Mouse (Mus musculus): Measurements from ENCODE around the gene Gm5767. TPM values are rescaled to one million over a fixed set of nuclear protein-coding genes. Genes with fewer than 3 reads are reported as not detected.

Gm5767 gene
- not detected for total RNA-seq (2021)

DNA sequence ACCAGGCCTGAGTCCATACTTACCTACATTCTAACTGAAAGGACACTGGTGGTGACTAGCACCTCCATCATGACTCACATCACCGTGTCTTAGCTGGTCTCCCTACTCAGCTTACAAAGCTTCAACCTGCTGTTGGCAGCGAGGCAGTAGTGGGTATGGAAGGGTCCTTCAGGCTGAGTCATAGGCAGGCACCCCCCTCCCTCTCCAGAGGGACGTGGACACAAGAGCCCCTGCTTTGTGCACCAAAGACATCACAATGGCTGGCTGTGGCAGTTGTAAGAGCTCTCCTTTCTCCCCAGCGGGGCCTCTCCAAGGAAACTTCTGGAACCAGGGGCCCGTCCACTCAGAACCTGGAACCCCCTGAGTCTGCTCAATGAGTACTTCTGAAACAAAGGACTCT, at the start of gene Gm5767:
Gene Gm5767 (plus strand): TSS at position 301 of the 400 bp plus-strand sequence.
- DNase-seq (ENCODE audit: low spot score) = no peak
- intact Hi-C loops (cut with DNase I) = no loop called here

- DNase-seq (ENCODE audit: low spot score) = no peak
- intact Hi-C loops (cut with DNase I) = no loop called here
These were observed 49.1 kb upstream of the Gm5767 start for GRCm38 (mm10) chr16:8631428-8631827.

- intact Hi-C loops (cut with DNase I) = no loop called here
- DNase-seq (ENCODE audit: low spot score) = no peak
These were observed 43.7 kb upstream of the Gm5767 start for GRCm38 (mm10) chr16:8636867-8637216.

DNA sequence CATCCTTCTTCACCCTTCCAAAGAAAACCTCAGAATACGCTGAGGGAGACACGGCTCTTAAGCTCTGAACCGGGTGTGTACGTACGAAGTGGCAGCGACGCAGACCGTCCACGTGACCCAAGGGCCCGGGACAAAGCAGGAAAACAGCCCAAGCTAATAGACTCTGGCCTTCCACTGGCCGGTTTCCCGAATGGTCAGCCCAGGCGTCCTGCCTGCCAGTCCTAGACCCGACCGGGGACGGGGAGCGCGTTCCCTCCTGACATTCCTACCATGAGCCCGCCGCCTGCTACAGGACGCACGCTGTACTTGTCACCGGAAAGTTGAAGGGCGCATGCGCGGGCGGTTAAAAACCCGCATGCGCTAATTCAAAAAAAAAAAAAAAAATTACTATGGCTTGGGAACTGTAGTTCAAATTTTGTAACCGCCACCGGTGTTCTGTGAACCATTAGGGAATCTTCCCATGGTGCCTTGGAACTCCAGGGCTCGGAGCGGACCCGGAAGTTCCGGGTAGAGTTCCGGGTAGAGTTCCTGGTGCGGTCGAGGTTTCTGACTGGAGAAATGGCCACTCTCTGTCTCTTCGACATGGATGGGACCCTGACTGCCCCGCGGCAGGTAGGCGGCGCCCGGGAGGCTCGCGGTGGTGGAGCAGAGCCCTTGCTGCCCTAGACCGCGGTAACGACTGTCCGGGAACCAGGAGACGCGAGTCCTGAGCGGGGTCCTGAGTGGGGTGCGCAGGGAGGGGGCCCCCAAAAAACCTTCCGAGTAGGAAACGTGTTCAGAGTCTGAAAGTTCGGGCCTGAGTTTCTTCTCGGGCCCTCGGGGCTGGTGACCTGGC, 43.1 kb upstream of the Gm5767 start, which contains the start of the genes Pmm2 and Tmem186:
Gene Pmm2 (plus strand): TSS at position 458 of the 835 bp plus-strand sequence.
Gene Tmem186 (minus strand): TSS at position 496 of the 835 bp plus-strand sequence.
- intact Hi-C loops (cut with DNase I) = no loop called here

GRCm38 (mm10) chr16:8638131-8638530, 42.4 kb upstream of the Gm5767 start:
- intact Hi-C loops (cut with DNase I) = no loop called here
- no peak for DNase-seq (ENCODE audit: low spot score)

More for the DNA sequence above, 43.1 kb upstream of the Gm5767 start, which contains the start of the genes Pmm2 and Tmem186:
- peak; percentile 71 for DNase-seq (ENCODE audit: low spot score)

DNA sequence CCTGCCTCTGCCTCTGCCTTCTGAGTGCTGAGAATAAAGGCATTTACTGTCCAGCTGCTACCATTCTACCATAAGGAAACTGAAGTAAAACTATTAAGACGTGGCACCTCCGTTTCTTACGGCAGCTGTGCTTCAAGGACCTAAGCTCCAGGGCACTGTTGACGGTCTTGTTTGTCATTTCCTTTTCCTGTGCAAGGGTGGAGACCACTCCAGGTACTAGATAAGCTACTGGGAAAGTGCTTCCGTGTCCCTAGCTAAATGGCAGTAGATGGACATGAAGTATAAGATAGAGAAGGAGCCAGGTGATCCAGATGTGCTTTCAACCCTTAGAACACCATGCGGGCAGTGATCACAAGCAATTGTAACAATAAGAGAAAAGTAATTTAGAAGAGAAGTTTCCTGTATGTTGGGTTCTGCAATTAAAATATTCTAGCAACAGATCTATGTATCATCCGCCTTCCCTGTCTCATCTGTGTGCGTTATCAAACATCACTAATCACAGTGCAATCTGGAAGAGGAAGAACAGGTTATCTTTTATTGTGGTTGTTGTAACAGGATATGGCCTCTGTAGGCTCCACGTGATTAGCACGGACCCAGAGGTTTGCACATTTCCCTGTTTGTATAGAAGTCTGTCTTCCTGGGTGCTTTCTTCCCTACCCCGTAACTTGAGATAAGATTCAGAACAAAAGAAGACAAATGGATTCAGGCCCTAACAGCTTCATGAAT, 40.9 kb upstream of the Gm5767 start:
- intact Hi-C loops (cut with DNase I) = loop anchor here (10.0 kb wide), 2 partner anchors 145 to 225 kb away; no protein-coding TSS in a partner anchor
- no peak for DNase-seq (ENCODE audit: low spot score)

DNA sequence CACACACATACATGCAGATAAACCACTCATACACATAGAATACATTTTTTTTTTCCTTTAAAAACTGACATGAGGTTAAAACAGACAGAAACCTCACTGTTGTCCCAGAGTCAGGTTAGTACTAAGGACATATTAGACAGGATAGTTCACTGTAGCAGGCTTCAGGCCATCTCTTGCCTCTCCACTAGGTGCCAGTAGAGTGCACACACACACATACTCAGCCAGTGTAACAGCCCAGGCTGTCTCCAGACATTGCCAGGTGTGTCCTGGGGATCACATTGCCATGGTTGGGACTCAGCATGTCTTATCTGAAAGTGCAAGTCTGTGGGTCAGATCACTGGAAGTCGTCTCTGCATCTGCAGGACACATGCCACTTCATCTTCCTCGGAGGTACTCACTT, 36.7 kb upstream of the Gm5767 start:
- intact Hi-C loops (cut with DNase I) = loop anchor here (1.0 to 10.0 kb wide), 3 partner anchors 30 to 229 kb away; no protein-coding TSS in a partner anchor
- no peak for DNase-seq (ENCODE audit: low spot score)

DNA sequence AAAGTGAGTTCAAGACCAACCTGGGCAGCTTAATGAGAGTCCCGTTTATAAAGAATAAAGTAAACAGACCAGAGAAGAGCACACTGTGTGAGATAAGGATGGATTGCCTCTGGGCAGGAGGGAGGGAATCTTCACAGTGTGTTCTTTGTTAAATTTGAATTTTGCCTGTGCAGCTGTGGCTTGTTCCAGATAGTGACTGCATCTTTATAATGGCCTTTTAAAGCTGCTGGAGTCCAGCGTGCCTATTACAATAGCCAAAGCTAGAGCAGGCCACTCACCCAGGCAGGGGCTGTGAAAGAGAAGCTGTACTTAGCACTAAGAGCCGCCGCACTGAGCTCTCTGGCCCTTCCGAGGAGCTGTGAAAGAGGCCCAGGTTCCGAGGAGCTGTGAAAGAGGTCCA, 35.0 kb upstream of the Gm5767 start:
- DNase-seq (ENCODE audit: low spot score) = no peak
- intact Hi-C loops (cut with DNase I) = loop anchor here (10.0 kb wide), 2 partner anchors 151 to 231 kb away; no protein-coding TSS in a partner anchor

DNA sequence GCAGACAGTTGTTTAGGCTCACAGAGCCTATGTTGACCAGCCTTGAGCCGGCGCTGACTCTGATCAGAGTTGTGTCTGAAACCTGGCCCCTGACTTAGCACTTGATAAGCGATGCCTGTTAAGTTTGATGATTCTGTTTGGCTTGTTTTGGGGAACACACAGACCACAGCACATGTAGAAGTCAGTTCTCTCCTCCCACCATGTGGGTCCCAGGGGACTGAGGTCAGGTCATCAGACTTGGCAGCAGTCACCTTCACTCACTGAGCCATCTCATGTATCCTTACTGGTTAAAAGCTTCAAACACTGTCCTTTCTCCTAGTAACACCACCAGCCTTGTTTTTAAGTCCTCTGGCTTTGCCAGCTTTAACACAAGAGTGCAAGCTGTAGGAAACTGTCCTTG, 30.6 kb upstream of the Gm5767 start:
- DNase-seq (ENCODE audit: low spot score) = no peak
- intact Hi-C loops (cut with DNase I) = no loop called here

- intact Hi-C loops (cut with DNase I) = no loop called here
- DNase-seq (ENCODE audit: low spot score) = no peak
These were observed 25.5 kb upstream of the Gm5767 start for GRCm38 (mm10) chr16:8655108-8655507.

GRCm38 (mm10) chr16:8655599-8655998, 25.0 kb upstream of the Gm5767 start:
- DNase-seq (ENCODE audit: low spot score) = no peak
- intact Hi-C loops (cut with DNase I) = no loop called here

DNA sequence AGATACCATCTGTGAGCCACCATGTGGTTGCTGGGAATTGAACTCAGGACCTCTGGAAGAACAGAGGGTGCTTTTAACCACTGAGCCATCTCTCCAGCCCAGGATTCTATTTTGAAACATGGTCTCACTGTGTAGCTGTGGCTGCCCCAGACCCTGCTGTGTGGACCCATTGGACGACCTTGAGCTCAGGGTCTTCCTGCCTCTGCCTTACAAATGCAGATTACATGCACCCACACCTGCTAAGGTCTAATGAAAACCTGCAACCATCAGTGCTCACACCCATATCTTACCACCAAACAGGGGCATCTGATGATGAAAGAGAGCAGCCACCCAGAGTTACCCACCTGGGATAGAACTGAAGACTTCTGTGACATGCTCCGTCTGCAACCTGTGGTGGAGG, 24.3 kb upstream of the Gm5767 start:
- intact Hi-C loops (cut with DNase I) = no loop called here
- no peak for DNase-seq (ENCODE audit: low spot score)

DNA sequence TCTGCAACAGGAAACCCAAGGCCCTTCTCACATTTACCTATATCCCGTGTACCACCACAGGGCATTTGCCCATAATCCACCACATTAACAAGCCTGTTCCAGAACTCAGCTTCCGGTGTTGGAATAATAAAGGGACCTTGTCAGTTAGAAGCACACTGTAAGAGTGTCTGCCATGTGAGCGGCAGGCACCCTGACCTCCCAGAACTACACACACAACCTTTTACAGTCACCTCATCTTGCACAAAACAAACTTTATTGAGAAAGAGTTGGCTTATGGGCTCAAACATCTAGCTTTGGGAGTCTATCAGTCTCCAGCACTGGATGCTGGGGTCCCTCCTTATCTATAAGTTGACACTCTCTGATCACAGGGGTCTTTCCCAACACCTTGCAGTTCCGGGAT, 22.2 kb upstream of the Gm5767 start:
- no peak for DNase-seq (ENCODE audit: low spot score)
- intact Hi-C loops (cut with DNase I) = no loop called here

GRCm38 (mm10) chr16:8658764-8659163, 21.8 kb upstream of the Gm5767 start:
- intact Hi-C loops (cut with DNase I) = no loop called here

GRCm38 (mm10) chr16:8663022-8663421, 17.5 kb upstream of the Gm5767 start:
- DNase-seq (ENCODE audit: low spot score) = no peak
- intact Hi-C loops (cut with DNase I) = no loop called here

More at GRCm38 (mm10) chr16:8658764-8659163, 21.8 kb upstream of the Gm5767 start:
- DNase-seq (ENCODE audit: low spot score) = no peak

- intact Hi-C loops (cut with DNase I) = no loop called here
- DNase-seq (ENCODE audit: low spot score) = no peak
These were observed 16.7 kb upstream of the Gm5767 start for GRCm38 (mm10) chr16:8663606-8664539.

DNA sequence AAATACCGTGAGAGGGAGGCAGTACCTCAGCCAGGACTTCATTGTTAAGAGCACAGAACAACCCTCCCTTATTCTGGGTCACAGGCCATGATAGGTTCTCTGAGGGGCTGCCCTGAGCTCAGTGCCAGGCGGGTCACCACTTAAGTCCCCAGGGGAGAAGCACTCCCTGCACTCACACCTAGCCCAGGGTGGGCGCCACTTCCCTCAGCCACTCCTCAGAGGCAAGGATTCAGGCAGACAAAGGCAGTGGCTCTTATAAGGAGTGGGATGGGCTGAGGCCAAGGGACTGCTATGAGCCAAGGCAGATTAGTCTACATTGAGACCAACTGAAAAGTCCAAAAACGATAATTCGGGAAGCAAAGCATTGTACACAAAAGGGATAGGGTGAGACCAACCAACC, 15.2 kb upstream of the Gm5767 start:
- intact Hi-C loops (cut with DNase I) = no loop called here
- no peak for DNase-seq (ENCODE audit: low spot score)

DNA sequence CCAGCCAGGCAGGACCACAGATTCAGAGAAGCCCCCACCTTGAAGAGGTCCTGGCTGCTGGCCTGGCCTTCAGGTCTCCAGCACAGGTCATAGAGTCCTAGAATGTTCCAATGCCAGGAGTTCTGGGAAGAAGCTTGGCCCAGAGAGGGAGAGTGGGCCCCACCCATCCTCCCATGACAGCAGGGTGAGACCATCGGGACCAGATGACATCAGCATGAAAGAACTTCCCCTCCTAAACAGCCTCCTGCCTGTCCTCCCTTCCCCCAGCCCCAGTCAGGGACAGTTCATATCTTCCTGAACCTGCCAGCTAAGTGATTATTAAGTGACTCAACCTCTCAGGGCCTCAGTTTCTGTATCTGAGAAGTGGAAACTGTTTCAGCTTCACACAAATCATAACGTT, 14.1 kb upstream of the Gm5767 start:
- DNase-seq (ENCODE audit: low spot score) = peak; percentile 74
- intact Hi-C loops (cut with DNase I) = no loop called here

DNA sequence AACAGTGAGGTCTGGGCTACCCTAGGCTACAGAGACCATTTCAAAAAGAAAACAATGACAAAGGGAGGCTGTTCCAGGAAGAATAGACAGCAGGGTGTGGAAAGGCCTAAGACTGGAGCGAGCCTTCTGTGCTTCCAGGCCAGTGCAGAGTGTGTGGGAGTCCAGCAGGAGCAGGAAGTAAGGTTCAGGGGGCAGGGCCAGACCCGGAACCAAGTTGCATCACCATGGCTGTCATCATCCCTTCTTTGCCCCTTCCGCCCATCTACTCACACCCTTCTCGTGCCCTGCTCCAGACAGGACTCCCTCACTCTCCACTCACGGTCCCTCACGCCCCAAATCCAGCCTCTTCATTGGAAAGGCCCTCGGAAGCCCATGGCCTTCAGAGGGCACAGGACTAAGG, 13.3 kb upstream of the Gm5767 start:
- intact Hi-C loops (cut with DNase I) = no loop called here
- peak; percentile 28 for DNase-seq (ENCODE audit: low spot score)

GRCm38 (mm10) chr16:8667814-8668213, 12.8 kb upstream of the Gm5767 start:
- DNase-seq (ENCODE audit: low spot score) = peak; percentile 34
- intact Hi-C loops (cut with DNase I) = no loop called here

All from heart, postnatal 25 days (tissue).